Mouse (Mus musculus) CH12.LX (cell line): Measurements from ENCODE around the gene Saa4. TPM values are rescaled to one million over a fixed set of nuclear protein-coding genes. Genes with fewer than 3 reads are reported as not detected.
"Not testable (repeated sequence)": the region's sequence is repeated elsewhere in the genome, so short reads cannot be mapped to it uniquely, and the experiment has no call there.

Source experiments
- DNase-seq: peaks from one replicate; pipeline ENCODE4 v3.0.0-alpha.2; 2013; ENCODE audit errors: extremely low read depth
- H3K27ac ChIP-seq: 2 replicates; pipeline ENCODE4 v1.5.1; 2012; ENCODE audit warnings: low read depth, mild to moderate bottlenecking, control low read depth, moderate library complexity; ENCODE audit not compliant: insufficient read depth
- H3K27me3 ChIP-seq: replicated peaks from 2 replicates; pipeline ENCODE3; 2012; ENCODE audit warnings: inconsistent platforms
- H3K36me3 ChIP-seq, 2 experiments: replicated peaks in 1 of 2; 2 replicates each; pipeline versions ENCODE3 to v1.6.1; 2012; ENCODE audit warnings: inconsistent platforms in 1 of 2, low read length in 1 of 2, mild to moderate bottlenecking in 1 of 2, mixed read lengths in 1 of 2, moderate library complexity in 1 of 2; ENCODE audit not compliant: control insufficient read depth in 1 of 2, insufficient read depth in 1 of 2
- H3K4me1 ChIP-seq, 2 experiments: 2 replicates each; pipeline ENCODE4 v1.6.1; 2012; ENCODE audit warnings: inconsistent platforms in 1 of 2, moderate library complexity in 1 of 2; ENCODE audit not compliant: insufficient read depth in 2 of 2, control insufficient read depth in 1 of 2
- H3K4me2 ChIP-seq: 2 replicates; pipeline ENCODE4 v1.6.1; 2012; ENCODE audit warnings: low read depth, mild to moderate bottlenecking, control low read depth; ENCODE audit not compliant: poor library complexity, insufficient read depth, severe bottlenecking
- H3K4me3 ChIP-seq, 3 experiments: fragments of 150-350 bp in 1 of 3; sonication (generic) in 1 of 3; replicated peaks in 1 of 3; 2 replicates each; pipeline versions ENCODE3 to v1.5.1; 2011 to 2012; ENCODE audit warnings: low read depth in 2 of 3, low read length in 2 of 3, mild to moderate bottlenecking in 2 of 3, moderate library complexity in 2 of 3, control low read depth in 1 of 3, improper control_type of control experiment in 1 of 3, inconsistent platforms in 1 of 3, mixed read lengths in 1 of 3; ENCODE audit not compliant: poor library complexity in 1 of 3
- H3K79me2 ChIP-seq: replicated peaks from 2 replicates; pipeline ENCODE4 v1.6.1; 2012; ENCODE audit warnings: mild to moderate bottlenecking, moderate library complexity; ENCODE audit not compliant: control insufficient read depth, poor library complexity, insufficient read depth, severe bottlenecking; ENCODE audit errors: extremely low read depth
- H3K9ac ChIP-seq: 2 replicates; pipeline ENCODE4 v1.6.1; 2012; ENCODE audit warnings: low read depth, mild to moderate bottlenecking, control low read depth, moderate library complexity; ENCODE audit not compliant: insufficient read depth
- H3K9me3 ChIP-seq: replicated peaks from 2 replicates; pipeline ENCODE3; 2012; ENCODE audit warnings: low read length, inconsistent platforms, mixed read lengths
- BHLHE40 ChIP-seq: IDR thresholded peaks from 2 replicates; pipeline ENCODE4 v1.6.1; 2011; ENCODE audit warnings: mild to moderate bottlenecking, low read depth, low read length, improper control_type of control experiment
- CHD1 ChIP-seq: IDR thresholded peaks from 2 replicates; pipeline ENCODE4 v1.6.1; 2012; ENCODE audit warnings: low read depth, low read length, improper control_type of control experiment, inconsistent platforms
- E2F4 ChIP-seq: IDR thresholded peaks from 2 replicates; pipeline ENCODE4 v1.6.1; 2011; ENCODE audit warnings: low read depth, low read length, improper control_type of control experiment; ENCODE audit not compliant: insufficient replicate concordance
- ELF1 ChIP-seq: IDR thresholded peaks from 2 replicates; pipeline ENCODE4 v1.6.1; 2014; ENCODE audit warnings: low read depth, mild to moderate bottlenecking, inconsistent platforms, low read length, improper control_type of control experiment
- HCFC1 ChIP-seq: IDR thresholded peaks from 2 replicates; pipeline ENCODE4 v1.6.1; 2012; ENCODE audit warnings: low read depth, mild to moderate bottlenecking, inconsistent platforms, low read length, improper control_type of control experiment
- JUND ChIP-seq: conservative IDR thresholded peaks from 2 replicates; pipeline ENCODE4 v1.6.1; 2011; ENCODE audit warnings: low read depth, low read length, improper control_type of control experiment
- KAT2A ChIP-seq: IDR thresholded peaks from 2 replicates; pipeline ENCODE4 v1.6.1; 2012; ENCODE audit warnings: low read length, improper control_type of control experiment, inconsistent platforms; ENCODE audit not compliant: insufficient replicate concordance
- MAZ ChIP-seq: IDR thresholded peaks from 2 replicates; pipeline ENCODE4 v1.6.1; 2012; ENCODE audit warnings: low read depth, mild to moderate bottlenecking, inconsistent platforms, low read length, improper control_type of control experiment, moderate library complexity
- MEF2A ChIP-seq: IDR thresholded peaks from 2 replicates; pipeline ENCODE4 v1.6.1; 2014; ENCODE audit warnings: low read depth, mild to moderate bottlenecking, inconsistent platforms, low read length, improper control_type of control experiment, borderline replicate concordance
- MXI1 ChIP-seq: IDR thresholded peaks from 2 replicates; pipeline ENCODE4 v1.6.1; 2011; ENCODE audit warnings: mild to moderate bottlenecking, low read depth, low read length, improper control_type of control experiment
- MYC ChIP-seq: IDR thresholded peaks from 2 replicates; pipeline ENCODE4 v1.6.1; 2011; ENCODE audit warnings: low read depth, mild to moderate bottlenecking, improper control_type of control experiment, low read length
- NELFE ChIP-seq: IDR thresholded peaks from 2 replicates; pipeline ENCODE4 v1.6.1; 2011; ENCODE audit warnings: low read depth, low read length, improper control_type of control experiment
- NRF1 ChIP-seq: IDR thresholded peaks from 2 replicates; pipeline ENCODE4 v1.6.1; 2014; ENCODE audit warnings: low read depth, mild to moderate bottlenecking, inconsistent platforms, low read length, improper control_type of control experiment, moderate library complexity
- SIN3A ChIP-seq: IDR thresholded peaks from 2 replicates; pipeline ENCODE4 v1.6.1; 2012; ENCODE audit warnings: low read length, improper control_type of control experiment, inconsistent platforms
- TBP ChIP-seq: conservative IDR thresholded peaks from 2 replicates; pipeline ENCODE4 v1.6.1; 2011; ENCODE audit warnings: low read depth, low read length, improper control_type of control experiment
- ZC3H11A ChIP-seq: IDR thresholded peaks from 2 replicates; pipeline ENCODE4 v1.6.1; 2012; ENCODE audit warnings: low read depth, mild to moderate bottlenecking, inconsistent platforms, low read length, improper control_type of control experiment
- ZKSCAN1 ChIP-seq: IDR thresholded peaks from 2 replicates; pipeline ENCODE4 v1.6.1; 2012; ENCODE audit warnings: low read depth, inconsistent platforms, low read length, improper control_type of control experiment, borderline replicate concordance
- dilution Hi-C: fragments of 300-500 bp; cut with MboI; formaldehyde crosslinking; loops from 2 replicates; pipeline ENCODE4 v1.14.3; 2020; ENCODE audit warnings: low sequenced_read_pairs; ENCODE audit not compliant: extremely low pct_unique_long_range_greater_than_20kb, extremely low pct_ligation_motif_present
- in situ Hi-C: fragments of 300-500 bp; cut with MboI; formaldehyde crosslinking; loops from 3 replicates; pipeline ENCODE4 v1.14.3; 2019; ENCODE audit warnings: low sequenced_read_pairs, low pct_ligation_motif_present, low pct_unique_long_range_greater_than_20kb, mixed read lengths
- polyA plus RNA-seq: library from polyadenylated mRNA; unstranded; fragments of >175 nt; gene quantifications from 2 replicates; pipeline ENCODE4 v1.2.1, GENCODE M21; 2012; ENCODE audit warnings: low read depth; ENCODE audit not compliant: insufficient read length
- total RNA-seq, 2 experiments: library from RNA; depleted of rRNA; stranded (reverse); fragments of 300-350 nt in 1 of 2; fragments of >200 nt in 1 of 2; gene quantifications; 2 replicates each; pipeline ENCODE4 v1.2.3; 2012 to 2014

The Saa4 gene
- total and polyA plus RNA-seq, 3 experiments: not detected

GRCm38 (mm10) chr7:46745816-46746215, 13.4 kb upstream of the Saa4 start:
- Histone ChIP-seq H3K4me3 (no peak overlapping the region), H3K27me3 (no peaks in the 10 kb centered on the region), H3K79me2 (no peaks in the 10 kb centered on the region), H3K4me1 (peaks cover 15 to 31% of the 10 kb centered on the region in 2 experiments), H3K36me3 (no peaks in the 10 kb centered on the region), H3K4me2 (no peak overlapping the region), H3K27ac (no peak overlapping the region), H3K9me3 (no peaks in the 10 kb centered on the region), H3K9ac (no peak overlapping the region)
- dilution Hi-C loops: no loop called here
- TF ChIP-seq E2F4 (no peak), ZC3H11A (no peak)
- in situ Hi-C loops: no loop called here
- DNase-seq: no peak

- H3K4me1 ChIP-seq: peaks cover 8 to 20% of the 10 kb centered on the region in 2 experiments
- H3K27me3 ChIP-seq, H3K4me3 ChIP-seq, dilution Hi-C loops, in situ Hi-C loops, H3K27ac ChIP-seq, H3K9me3 ChIP-seq, H3K36me3 ChIP-seq, DNase-seq, H3K4me2 ChIP-seq, H3K9ac ChIP-seq, H3K79me2 ChIP-seq: not testable (repeated sequence)
Measured at GRCm38 (mm10) chr7:46742880-46743279, 10.5 kb upstream of the Saa4 start, which contains the start of gene Saa1. Gene Saa1, minus strand, starts transcription at chr7:46742980.

GRCm38 (mm10) chr7:46740041-46740440, 7.6 kb upstream of the Saa4 start:
- peaks cover 6 to 16% of the 10 kb centered on the region in 2 experiments for H3K4me1 ChIP-seq
- H3K79me2 ChIP-seq, H3K4me2 ChIP-seq, H3K4me3 ChIP-seq, H3K9me3 ChIP-seq, H3K36me3 ChIP-seq, DNase-seq, dilution Hi-C loops, in situ Hi-C loops, H3K27ac ChIP-seq, H3K9ac ChIP-seq, H3K27me3 ChIP-seq: not testable (repeated sequence)

- Histone ChIP-seq H3K4me1 (peaks cover 10 to 25% of the 10 kb centered on the region in 2 experiments), H3K27ac (no peak overlapping the region), H3K4me3 (no peak overlapping the region), H3K9ac (no peak overlapping the region), H3K36me3 (no peaks in the 10 kb centered on the region), H3K27me3 (no peaks in the 10 kb centered on the region), H3K9me3 (no peaks in the 10 kb centered on the region), H3K79me2 (no peaks in the 10 kb centered on the region), H3K4me2 (no peak overlapping the region)
- in situ Hi-C loops: no loop called here
- DNase-seq: no peak
- dilution Hi-C loops: no loop called here
- TF ChIP-seq CHD1 (no peak), SIN3A (no peak), NELFE (no peak), NRF1 (no peak), MAZ (no peak), JUND (no peak), ELF1 (no peak), HCFC1 (no peak), TBP (no peak), ZKSCAN1 (no peak), MYC (no peak), MXI1 (no peak), KAT2A (no peak), MEF2A (no peak), BHLHE40 (no peak)
Measured at GRCm38 (mm10) chr7:46738561-46739460, 6.4 kb upstream of the Saa4 start.
